Mouse (Mus musculus) liver, embryonic 12.5 days (tissue): ENCODE results near the gene Nbas. TPM values are rescaled to one million over a fixed set of nuclear protein-coding genes. Genes with fewer than 3 reads are reported as not detected.

ENCODE experiments used
- ATAC-seq: fragments of 200-750 bp; cut with Nextera tagmentation; 2 replicates; pipeline ENCODE4 v1.8.0; 2017; ENCODE audit warnings: moderate number of reproducible peaks, mild to moderate bottlenecking, moderate library complexity
- H3K27ac ChIP-seq: fragments of 300-500 bp; sonication (generic); 2 replicates; pipeline ENCODE4 v1.5.1; 2016; ENCODE audit warnings: mild to moderate bottlenecking
- H3K27me3 ChIP-seq: fragments of 300-500 bp; sonication (generic); replicated peaks from 2 replicates; pipeline ENCODE4 v1.6.1; 2016; ENCODE audit warnings: mild to moderate bottlenecking, moderate library complexity
- H3K36me3 ChIP-seq: fragments of 300-500 bp; sonication (generic); 2 replicates; pipeline ENCODE4 v1.6.1; 2016; ENCODE audit warnings: mild to moderate bottlenecking, moderate library complexity
- H3K4me1 ChIP-seq: fragments of 300-500 bp; sonication (generic); 2 replicates; pipeline ENCODE4 v1.6.1; 2016
- H3K4me2 ChIP-seq: fragments of 300-500 bp; sonication (generic); 2 replicates; pipeline ENCODE4 v1.6.1; 2016; ENCODE audit warnings: mild to moderate bottlenecking, moderate library complexity
- H3K4me3 ChIP-seq: fragments of 300-500 bp; sonication (generic); 2 replicates; pipeline ENCODE4 v1.5.1; 2016; ENCODE audit warnings: mild to moderate bottlenecking, moderate library complexity
- H3K9ac ChIP-seq: fragments of 300-500 bp; sonication (generic); 2 replicates; pipeline ENCODE4 v1.6.1; 2016; ENCODE audit warnings: mild to moderate bottlenecking, moderate library complexity
- H3K9me3 ChIP-seq: fragments of 300-500 bp; sonication (generic); replicated peaks from 2 replicates; pipeline ENCODE4 v1.6.1; 2016; ENCODE audit warnings: mild to moderate bottlenecking, moderate library complexity
- WGBS: fragments of 180-500 bp; shearing (Covaris S2); methylation state at CpG from one replicate; pipeline ENCODE4 v1.1.7; 2016; ENCODE audit not compliant: insufficient replicate concordance; 5-methylcytosine and 5-hydroxymethylcytosine counted together
- polyA plus RNA-seq: library from polyadenylated mRNA; unstranded; fragments of >200 nt; fragmentation: Nextera tagmentation; extraction: Ambion mirVana; gene quantifications from 2 replicates; pipeline ENCODE4 v1.2.1, GENCODE M21; 2016

The Nbas gene
- polyA plus RNA-seq, 1 experiment from 2014 or later: 8.2 TPM

- no peak for ATAC-seq
- no peak overlapping the region for H3K9ac ChIP-seq
- H3K4me3 ChIP-seq: no peak overlapping the region
- WGBS: 90% methylated on average over 2 of the region's 2 CpGs
- H3K4me2 ChIP-seq: no peak overlapping the region
- no peaks in the 10 kb centered on the region for H3K4me1 ChIP-seq
- no peaks in the 10 kb centered on the region for H3K27me3 ChIP-seq
- H3K36me3 ChIP-seq: peaks cover 18% of the 10 kb centered on the region
- H3K27ac ChIP-seq: no peak overlapping the region
- no peaks in the 10 kb centered on the region for H3K9me3 ChIP-seq
Measured at GRCm38 (mm10) chr12:13313966-13314365, 45.0 kb downstream of the Nbas start.

- Histone ChIP-seq H3K27ac (no peak overlapping the region), H3K9me3 (no peaks in the 10 kb centered on the region), H3K27me3 (no peaks in the 10 kb centered on the region), H3K36me3 (peaks cover 18% of the 10 kb centered on the region), H3K4me2 (no peak overlapping the region), H3K4me1 (no peaks in the 10 kb centered on the region), H3K9ac (no peak overlapping the region), H3K4me3 (no peak overlapping the region)
- WGBS: 73% methylated on average over 3 of the region's 3 CpGs
- no peak for ATAC-seq
Measured at GRCm38 (mm10) chr12:13314384-13314783, 45.5 kb downstream of the Nbas start.

- Histone ChIP-seq H3K27me3 (no peaks in the 10 kb centered on the region), H3K36me3 (peaks cover 15% of the 10 kb centered on the region), H3K27ac (no peak overlapping the region), H3K9me3 (no peaks in the 10 kb centered on the region), H3K9ac (no peak overlapping the region), H3K4me1 (no peaks in the 10 kb centered on the region), H3K4me2 (no peak overlapping the region), H3K4me3 (no peak overlapping the region)
- 76% methylated on average over 1 of the region's 1 CpGs for WGBS
- ATAC-seq: no peak
Measured at GRCm38 (mm10) chr12:13315081-13315480, 46.1 kb downstream of the Nbas start.

- Histone ChIP-seq H3K4me2 (no peak overlapping the region), H3K36me3 (peaks cover 38% of the 10 kb centered on the region), H3K27me3 (no peaks in the 10 kb centered on the region), H3K9ac (no peak overlapping the region), H3K4me3 (no peak overlapping the region), H3K27ac (no peak overlapping the region), H3K9me3 (no peaks in the 10 kb centered on the region), H3K4me1 (no peaks in the 10 kb centered on the region)
- WGBS: 82% methylated on average over 5 of the region's 5 CpGs
- no peak for ATAC-seq
Measured at GRCm38 (mm10) chr12:13342535-13342934, 73.6 kb downstream of the Nbas start.

GRCm38 (mm10) chr12:13356201-13356600 is 87.3 kb downstream of the Nbas start:
- 86% methylated on average over 10 of the region's 10 CpGs for WGBS
- Histone ChIP-seq H3K4me1 (0 out of 2 replicates have a peak, but pooled peaks cover 8% of the 10 kb centered on the region), H3K4me3 (no peak overlapping the region), H3K9ac (no peak overlapping the region), H3K9me3 (no peaks in the 10 kb centered on the region), H3K27me3 (no peaks in the 10 kb centered on the region), H3K27ac (no peak overlapping the region), H3K4me2 (no peak overlapping the region), H3K36me3 (peaks cover 20% of the 10 kb centered on the region)
- no peak for ATAC-seq

- 0 out of 2 replicates have a peak, but pooled peaks cover 8% of the 10 kb centered on the region for H3K4me1 ChIP-seq
- H3K4me3 ChIP-seq: no peak overlapping the region
- H3K4me2 ChIP-seq: no peak overlapping the region
- H3K36me3 ChIP-seq: peaks cover 22% of the 10 kb centered on the region
- 69% methylated on average over 7 of the region's 7 CpGs for WGBS
- no peaks in the 10 kb centered on the region for H3K27me3 ChIP-seq
- ATAC-seq: no peak
- H3K9ac ChIP-seq: no peak overlapping the region
- no peak overlapping the region for H3K27ac ChIP-seq
- no peaks in the 10 kb centered on the region for H3K9me3 ChIP-seq
Measured at GRCm38 (mm10) chr12:13356769-13357168, 87.8 kb downstream of the Nbas start.

- Histone ChIP-seq H3K9me3 (no peaks in the 10 kb centered on the region), H3K36me3 (peaks cover 26% of the 10 kb centered on the region), H3K9ac (no peak overlapping the region), H3K4me3 (no peak overlapping the region), H3K4me1 (0 out of 2 replicates have a peak, but pooled peaks cover 8% of the 10 kb centered on the region), H3K27ac (no peak overlapping the region), H3K27me3 (no peaks in the 10 kb centered on the region), H3K4me2 (no peak overlapping the region)
- WGBS: 33% methylated on average over 5 of the region's 5 CpGs
- no peak for ATAC-seq
Measured at GRCm38 (mm10) chr12:13357229-13357628, 88.3 kb downstream of the Nbas start.

GRCm38 (mm10) chr12:13358849-13359248 is 89.9 kb downstream of the Nbas start:
- Histone ChIP-seq H3K36me3 (peaks cover 36% of the 10 kb centered on the region), H3K27ac (no peak overlapping the region), H3K9ac (no peak overlapping the region), H3K4me1 (0 out of 2 replicates have a peak, but pooled peaks cover 8% of the 10 kb centered on the region), H3K9me3 (no peaks in the 10 kb centered on the region), H3K4me2 (no peak overlapping the region), H3K27me3 (no peaks in the 10 kb centered on the region), H3K4me3 (no peak overlapping the region)
- ATAC-seq: no peak
- 50% methylated on average over 4 of the region's 4 CpGs for WGBS

GRCm38 (mm10) chr12:13360183-13360811 is 91.4 kb downstream of the Nbas start:
- WGBS: 57% methylated on average over 7 of the region's 7 CpGs
- Histone ChIP-seq H3K27ac (no peak overlapping the region), H3K9me3 (no peaks in the 10 kb centered on the region), H3K36me3 (peaks cover 36% of the 10 kb centered on the region), H3K9ac (no peak overlapping the region), H3K4me3 (no peak overlapping the region), H3K27me3 (no peaks in the 10 kb centered on the region), H3K4me2 (no peak overlapping the region), H3K4me1 (0 out of 2 replicates have a peak, but pooled peaks cover 8% of the 10 kb centered on the region)
- no peak for ATAC-seq

GRCm38 (mm10) chr12:13381580-13381979 is 112.6 kb downstream of the Nbas start:
- Histone ChIP-seq H3K9ac (no peak overlapping the region), H3K27me3 (no peaks in the 10 kb centered on the region), H3K36me3 (peaks cover 3% of the 10 kb centered on the region; the same call in 1 of the 2 replicates), H3K4me2 (no peak overlapping the region), H3K9me3 (no peaks in the 10 kb centered on the region), H3K27ac (no peak overlapping the region), H3K4me1 (peaks cover 5% of the 10 kb centered on the region; the same call in 1 of the 2 replicates), H3K4me3 (no peak overlapping the region)
- no peak for ATAC-seq
- WGBS: 80% methylated on average over 7 of the region's 7 CpGs

GRCm38 (mm10) chr12:13382046-13382445 is 113.1 kb downstream of the Nbas start:
- Histone ChIP-seq H3K4me1 (peaks cover 5% of the 10 kb centered on the region; the same call in 1 of the 2 replicates), H3K27me3 (no peaks in the 10 kb centered on the region), H3K4me3 (no peak overlapping the region), H3K9ac (no peak overlapping the region), H3K9me3 (no peaks in the 10 kb centered on the region), H3K36me3 (no peaks in the 10 kb centered on the region), H3K4me2 (no peak overlapping the region), H3K27ac (no peak overlapping the region)
- ATAC-seq: no peak

- WGBS: 71% methylated on average over 1 of the region's 1 CpGs
- no peak overlapping the region for H3K4me2 ChIP-seq
- H3K9me3 ChIP-seq: no peaks in the 10 kb centered on the region
- no peaks in the 10 kb centered on the region for H3K4me1 ChIP-seq
- H3K27me3 ChIP-seq: no peaks in the 10 kb centered on the region
- peaks cover 15% of the 10 kb centered on the region for H3K36me3 ChIP-seq
- no peak overlapping the region for H3K4me3 ChIP-seq
- no peak overlapping the region for H3K9ac ChIP-seq
- H3K27ac ChIP-seq: no peak overlapping the region
- ATAC-seq: no peak
Measured at GRCm38 (mm10) chr12:13389644-13390043, 120.7 kb downstream of the Nbas start.

- H3K27me3 ChIP-seq: no peaks in the 10 kb centered on the region
- H3K36me3 ChIP-seq: peaks cover 9% of the 10 kb centered on the region; the same call in 1 of the 2 replicates
- no peaks in the 10 kb centered on the region for H3K4me1 ChIP-seq
- no peak overlapping the region for H3K27ac ChIP-seq
- ATAC-seq: no peak
- no peak overlapping the region for H3K9ac ChIP-seq
- no peak overlapping the region for H3K4me2 ChIP-seq
- no peak overlapping the region for H3K4me3 ChIP-seq
- H3K9me3 ChIP-seq: no peaks in the 10 kb centered on the region
Measured at GRCm38 (mm10) chr12:13410191-13410590, 141.3 kb downstream of the Nbas start.
